Mouse (Mus musculus): ENCODE measurements around the gene Plxna4.

- TF ChIP-seq CTCF (IDR thresholded peaks at IDR 0.05; ENCODE audit: insufficient read depth, low read depth, low read length) (no peak), POLR2A (IDR thresholded peaks at IDR 0.05; ENCODE audit: insufficient read depth, low read depth, low read length) (0 out of 2 replicates have a peak, but pooled peaks have one; percentile 5)
These were observed 619 bp downstream of the Plxna4 start for GRCm38 (mm10) chr6:32587136-32588009.

Measured in olfactory bulb, adult 2 months (tissue).